Mouse (Mus musculus): ENCODE measurements around the gene Map3k13. TPM values are rescaled to one million over a fixed set of nuclear protein-coding genes. Genes with fewer than 3 reads are reported as not detected.

The Map3k13 gene
- total and polyA plus RNA-seq, 3 experiments, result 0.23 to 0.82 TPM; not detected in 1

GRCm38 (mm10) chr16:21794697-21795045 lies 525 bp downstream of the Map3k13 start:
- no peak for DNase-seq (ENCODE audit: low read depth, low spot score)
- Histone ChIP-seq H3K4me1 (ENCODE audit: control insufficient read depth in 1 of 2, insufficient read depth in 2 of 2, low read length in 2 of 2) (peaks cover 3 to 7% of the 10 kb centered on the region in 2 experiments; a peak in 2 of 4 replicates), H3K36me3 (ENCODE audit: control insufficient read depth in 1 of 2, insufficient read depth in 2 of 2, low read length in 2 of 2) (peaks cover 0 to 25% of the 10 kb centered on the region in 2 experiments; a peak in 2 of 4 replicates), H3K27ac (ENCODE audit: control insufficient read depth, low read depth, low read length) (peak overlapping the region; percentile 63), H3K9ac (ENCODE audit: control insufficient read depth, low read depth, low read length, poor library complexity, severe bottlenecking) (peak overlapping the region; percentile 62), H3K9me3 (replicated peaks; ENCODE audit: insufficient read depth, low read length) (no peaks in the 10 kb centered on the region), H3K79me2 (ENCODE audit: control insufficient read depth, insufficient read depth, low read length, poor library complexity) (no peaks in the 10 kb centered on the region; the same call in 1 of the 2 replicates), H3K27me3 (ENCODE audit: control insufficient read depth in 1 of 2, insufficient read depth in 2 of 2, low read length in 2 of 2) (no peaks in the 10 kb centered on the region), H3K4me3 (ENCODE audit: control insufficient read depth in 1 of 2, insufficient read depth in 1 of 2, low read depth in 2 of 2, low read length in 2 of 2) (peak overlapping the region; percentile 85 to 92)
- TF ChIP-seq USF1 (IDR thresholded peaks at IDR 0.05; ENCODE audit: low read depth, low read length), result no peak
- TF ChIP-seq MEF2A (IDR thresholded peaks at IDR 0.05; ENCODE audit: extremely low read depth, insufficient replicate concordance, low read depth, low read length, poor library complexity, severe bottlenecking), result no peak
- TF ChIP-seq ELF1 (IDR thresholded peaks at IDR 0.05; ENCODE audit: low read depth, low read length), result no peak
- no peak for TF ChIP-seq HCFC1 (IDR thresholded peaks at IDR 0.05; ENCODE audit: low read depth, low read length)
- no peak for TF ChIP-seq ZC3H11A (IDR thresholded peaks at IDR 0.05; ENCODE audit: low read depth, low read length)
- no peak for TF ChIP-seq ZMIZ1 (IDR thresholded peaks at IDR 0.05; ENCODE audit: low read depth, low read length)
- TF ChIP-seq POLR2AphosphoS5 (IDR thresholded peaks at IDR 0.05; ENCODE audit: borderline replicate concordance, low read depth, low read length), result no peak
- no peak for TF ChIP-seq CHD2 (IDR thresholded peaks at IDR 0.05; ENCODE audit: low read length)
- TF ChIP-seq TBP (IDR thresholded peaks at IDR 0.05; ENCODE audit: low read depth, low read length), result no peak
- no peak for TF ChIP-seq USF2 (IDR thresholded peaks at IDR 0.05; ENCODE audit: borderline replicate concordance in 1 of 2, insufficient read depth in 1 of 2, low read depth in 1 of 2, low read length in 2 of 2)
- TF ChIP-seq RAD21 (IDR thresholded peaks at IDR 0.05; ENCODE audit: low read depth, low read length), result no peak

- peak overlapping the region; percentile 63 for H3K27ac ChIP-seq (ENCODE audit: control insufficient read depth, low read depth, low read length)
- peak overlapping the region; percentile 85 to 92 for H3K4me3 ChIP-seq (ENCODE audit: control insufficient read depth in 1 of 2, insufficient read depth in 1 of 2, low read depth in 2 of 2, low read length in 2 of 2)
- no peaks in the 10 kb centered on the region for H3K27me3 ChIP-seq (ENCODE audit: control insufficient read depth in 1 of 2, insufficient read depth in 2 of 2, low read length in 2 of 2)
- peaks cover 3 to 7% of the 10 kb centered on the region in 2 experiments; a peak in 2 of 4 replicates for H3K4me1 ChIP-seq (ENCODE audit: control insufficient read depth in 1 of 2, insufficient read depth in 2 of 2, low read length in 2 of 2)
- DNase-seq (ENCODE audit: low read depth, low spot score), result peak; percentile 57
- peak overlapping the region; percentile 62 for H3K9ac ChIP-seq (ENCODE audit: control insufficient read depth, low read depth, low read length, poor library complexity, severe bottlenecking)
- H3K36me3 ChIP-seq (ENCODE audit: control insufficient read depth in 1 of 2, insufficient read depth in 2 of 2, low read length in 2 of 2), result peaks cover 0 to 25% of the 10 kb centered on the region in 2 experiments; a peak in 2 of 4 replicates
- no peaks in the 10 kb centered on the region for H3K9me3 ChIP-seq (replicated peaks; ENCODE audit: insufficient read depth, low read length)
- no peaks in the 10 kb centered on the region; the same call in 1 of the 2 replicates for H3K79me2 ChIP-seq (ENCODE audit: control insufficient read depth, insufficient read depth, low read length, poor library complexity)
- TF ChIP-seq RCOR1 (IDR thresholded peaks at IDR 0.05; ENCODE audit: low read depth, low read length) (no peak), MAZ (IDR thresholded peaks at IDR 0.05; ENCODE audit: low read depth, low read length) (no peak), CHD1 (IDR thresholded peaks at IDR 0.05; ENCODE audit: low read depth, low read length) (no peak), MEF2A (IDR thresholded peaks at IDR 0.05; ENCODE audit: extremely low read depth, insufficient replicate concordance, low read depth, low read length, poor library complexity, severe bottlenecking) (no peak), USF2 (IDR thresholded peaks at IDR 0.05; ENCODE audit: borderline replicate concordance in 1 of 2, insufficient read depth in 1 of 2, low read depth in 1 of 2, low read length in 2 of 2) (no peak), GABPA (IDR thresholded peaks at IDR 0.05; ENCODE audit: low read depth, low read length) (no peak), NELFE (IDR thresholded peaks at IDR 0.05; ENCODE audit: low read depth, low read length) (0 out of 2 replicates have a peak, but pooled peaks have one; percentile 35), JUND (IDR thresholded peaks at IDR 0.05; ENCODE audit: low read depth, low read length) (no peak), ZMIZ1 (IDR thresholded peaks at IDR 0.05; ENCODE audit: low read depth, low read length) (no peak), POLR2AphosphoS2 (IDR thresholded peaks at IDR 0.05; ENCODE audit: low read length) (no peak), CHD2 (IDR thresholded peaks at IDR 0.05; ENCODE audit: low read length) (no peak), USF1 (IDR thresholded peaks at IDR 0.05; ENCODE audit: low read depth, low read length) (no peak), UBTF (IDR thresholded peaks at IDR 0.05; ENCODE audit: borderline replicate concordance, insufficient read depth, low read depth, low read length) (no peak), ELF1 (IDR thresholded peaks at IDR 0.05; ENCODE audit: low read depth, low read length) (no peak), ETS1 (IDR thresholded peaks at IDR 0.05; ENCODE audit: low read depth, low read length) (peak; percentile 39; the same call in 1 of the 2 replicates), EP300 (IDR thresholded peaks at IDR 0.05; ENCODE audit: low read depth in 1 of 2, low read length in 2 of 2) (peak; percentile 54 to 65), TCF12 (IDR thresholded peaks at IDR 0.05; ENCODE audit: low read depth, low read length) (peak; percentile 44; the same call in 1 of the 2 replicates), SMC3 (IDR thresholded peaks at IDR 0.05; ENCODE audit: low read depth, low read length) (0 out of 2 replicates have a peak, but pooled peaks have one; percentile 7), MYB (IDR thresholded peaks at IDR 0.05; ENCODE audit: low read depth, low read length) (peak; percentile 24; the same call in 1 of the 2 replicates), MAX (IDR thresholded peaks at IDR 0.05; ENCODE audit: low read length) (peak; percentile 62; the same call in 1 of the 2 replicates), SIN3A (IDR thresholded peaks at IDR 0.05; ENCODE audit: low read length) (peak; percentile 65), MAFK (IDR thresholded peaks at IDR 0.05; ENCODE audit: borderline replicate concordance, low read depth, low read length) (peak; percentile 58; the same call in 1 of the 2 replicates), E2F4 (IDR thresholded peaks at IDR 0.05; ENCODE audit: borderline replicate concordance, low read depth, low read length) (no peak), GATA1 (IDR thresholded peaks at IDR 0.05; ENCODE audit: low read depth, low read length) (peak; percentile 65), CTCF (IDR thresholded peaks at IDR 0.05 in 2 of 3, conservative IDR thresholded peaks at IDR 0.05 in 1 of 3; ENCODE audit: control insufficient read depth in 1 of 3, insufficient read depth in 1 of 3, low read depth in 2 of 3, low read length in 3 of 3, poor library complexity in 1 of 3, severe bottlenecking in 1 of 3) (no peak)
These were observed 925 bp downstream of the Map3k13 start for GRCm38 (mm10) chr16:21795071-21795470.

Measured in MEL (cell line).